Mouse (Mus musculus) liver, embryonic 13.5 days (tissue): ENCODE data around the gene Nars2. TPM values are rescaled to one million over a fixed set of nuclear protein-coding genes. Genes with fewer than 3 reads are reported as not detected.
A peak's percentile ranks its signal among the peaks of the same experiment; 100 is the strongest.
"Not testable (repeated sequence)": the region's sequence is repeated elsewhere in the genome, so short reads cannot be mapped to it uniquely, and the experiment has no call there.

ENCODE experiments used
- ATAC-seq: fragments of 200-750 bp; cut with Nextera tagmentation; 2 replicates; pipeline ENCODE4 v1.8.0; 2017; ENCODE audit warnings: low read depth, mild to moderate bottlenecking, moderate number of reproducible peaks, moderate library complexity
- DNase-seq: peaks from one replicate; pipeline ENCODE4 v3.0.0; 2022
- H3K27ac ChIP-seq: fragments of 300-500 bp; sonication (generic); 2 replicates; pipeline ENCODE4 v1.5.1; 2015; ENCODE audit warnings: moderate library complexity, mild to moderate bottlenecking, inconsistent platforms
- H3K27me3 ChIP-seq: fragments of 300-500 bp; sonication (generic); 2 replicates; pipeline ENCODE4 v1.6.1; 2015; ENCODE audit warnings: mild to moderate bottlenecking, inconsistent platforms
- H3K36me3 ChIP-seq: fragments of 300-500 bp; sonication (generic); 2 replicates; pipeline ENCODE4 v1.6.1; 2015; ENCODE audit warnings: mild to moderate bottlenecking, inconsistent platforms
- H3K4me1 ChIP-seq: fragments of 300-500 bp; sonication (generic); replicated peaks from 2 replicates; pipeline ENCODE4 v1.6.1; 2015; ENCODE audit warnings: inconsistent platforms
- H3K4me2 ChIP-seq: fragments of 300-500 bp; sonication (generic); 2 replicates; pipeline ENCODE4 v1.6.1; 2015; ENCODE audit warnings: inconsistent platforms, mild to moderate bottlenecking, moderate library complexity
- H3K4me3 ChIP-seq: fragments of 300-500 bp; sonication (generic); replicated peaks from 2 replicates; pipeline ENCODE4 v1.5.1; 2015; ENCODE audit warnings: mild to moderate bottlenecking, inconsistent platforms
- H3K9ac ChIP-seq: fragments of 300-500 bp; sonication (generic); 2 replicates; pipeline ENCODE4 v1.6.1; 2015; ENCODE audit warnings: mild to moderate bottlenecking, inconsistent platforms
- H3K9me3 ChIP-seq: fragments of 300-500 bp; sonication (generic); replicated peaks from 2 replicates; pipeline ENCODE4 v1.6.1; 2016; ENCODE audit warnings: inconsistent platforms
- WGBS: fragments of 180-500 bp; shearing (Covaris S2); methylation state at CpG from one replicate; pipeline ENCODE4 v1.1.7; 2015; ENCODE audit not compliant: insufficient replicate concordance; 5-methylcytosine and 5-hydroxymethylcytosine counted together
- polyA plus RNA-seq: library from polyadenylated mRNA; unstranded; fragments of >200 nt; fragmentation: Nextera tagmentation; extraction: Ambion mirVana; gene quantifications from 2 replicates; pipeline ENCODE4 v1.2.1, GENCODE M21; 2015

Gene Nars2
- polyA plus RNA-seq, 1 experiment from 2014 or later, result 18.9 TPM

DNA sequence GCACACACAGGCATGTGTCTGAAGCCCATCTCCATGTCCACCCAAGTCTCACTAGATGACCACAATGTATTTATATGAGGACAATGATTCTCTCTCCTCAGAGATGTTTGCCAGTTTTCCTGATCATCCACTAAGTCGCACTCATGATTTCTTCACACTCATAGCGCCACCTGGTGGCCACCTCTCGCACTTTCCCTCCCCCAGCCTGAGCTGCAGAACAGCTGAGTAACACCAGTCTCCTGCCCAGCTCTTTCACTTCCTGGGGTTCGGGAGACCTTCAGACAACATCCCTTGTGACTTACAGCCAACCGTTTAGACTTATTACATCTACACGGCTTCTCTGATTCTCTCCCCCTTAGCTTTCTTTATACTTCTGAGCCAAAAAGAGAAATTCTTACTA lies 37.3 kb upstream of the Nars2 start:
- ATAC-seq, result peak; percentile 53; the same call in 1 of the 2 replicates
- 8% methylated on average over 6 of the region's 6 CpGs for WGBS
- no peaks in the 10 kb centered on the region for H3K9me3 ChIP-seq
- H3K4me3 ChIP-seq, result no peak overlapping the region
- no peak overlapping the region for H3K27ac ChIP-seq
- H3K4me1 ChIP-seq, result no peaks in the 10 kb centered on the region
- no peak overlapping the region for H3K4me2 ChIP-seq
- DNase-seq, result peak; percentile 62
- no peaks in the 10 kb centered on the region for H3K36me3 ChIP-seq
- 0 out of 2 replicates have a peak, but pooled peaks cover 3% of the 10 kb centered on the region for H3K27me3 ChIP-seq
- H3K9ac ChIP-seq, result no peak overlapping the region

DNA sequence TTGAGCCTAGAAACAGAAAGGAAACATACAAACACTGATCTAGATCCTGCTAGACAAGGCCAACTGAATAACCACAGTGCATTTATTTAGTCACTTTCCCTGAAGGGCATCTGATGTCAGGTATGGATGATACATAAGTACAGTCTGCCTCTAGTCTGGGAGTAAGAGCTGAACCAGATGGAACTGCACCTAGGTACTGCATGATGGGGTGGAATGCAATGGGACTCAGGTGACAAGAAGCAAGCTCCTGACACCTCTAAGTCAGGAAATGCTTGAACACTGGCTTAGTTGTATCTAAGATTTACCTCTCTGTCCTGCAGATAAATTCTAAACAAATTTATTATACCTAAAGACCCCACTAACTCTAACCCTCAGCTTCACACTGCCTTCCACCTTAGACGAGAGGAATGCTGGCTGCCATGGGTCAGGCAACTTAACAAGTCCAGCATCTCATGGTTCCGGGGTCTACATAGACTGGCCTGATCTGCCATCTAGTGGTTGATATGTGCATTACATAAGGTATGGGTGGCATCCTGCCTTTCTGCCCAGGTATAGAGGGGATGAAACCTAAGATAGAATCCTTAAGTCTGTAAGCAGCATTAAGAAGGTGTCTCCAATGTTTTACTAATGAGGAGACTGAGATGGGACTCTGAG lies 35.7 kb upstream of the Nars2 start:
- 0 out of 2 replicates have a peak, but pooled peaks cover 3% of the 10 kb centered on the region for H3K27me3 ChIP-seq
- peak; percentile 63; the same call in 1 of the 2 replicates for ATAC-seq

GRCm38 (mm10) chr7:96920447-96921095 lies 30.7 kb upstream of the Nars2 start:
- Histone ChIP-seq H3K27me3 (0 out of 2 replicates have a peak, but pooled peaks cover 3% of the 10 kb centered on the region), H3K4me3 (no peak overlapping the region), H3K36me3 (no peaks in the 10 kb centered on the region), H3K9me3 (no peaks in the 10 kb centered on the region), H3K27ac (no peak overlapping the region), H3K4me2 (no peak overlapping the region), H3K4me1 (no peaks in the 10 kb centered on the region), H3K9ac (no peak overlapping the region)
- ATAC-seq, result no peak
- DNase-seq, result no peak
- 63% methylated on average over 7 of the region's 7 CpGs for WGBS

More for the DNA sequence above, 35.7 kb upstream of the Nars2 start:
- Histone ChIP-seq H3K4me1 (no peaks in the 10 kb centered on the region), H3K36me3 (no peaks in the 10 kb centered on the region), H3K27ac (no peak overlapping the region), H3K9me3 (no peaks in the 10 kb centered on the region), H3K4me2 (no peak overlapping the region), H3K9ac (no peak overlapping the region), H3K4me3 (no peak overlapping the region)
- DNase-seq, result peak; percentile 33
- 1% methylated on average over 2 of the region's 2 CpGs for WGBS

DNA sequence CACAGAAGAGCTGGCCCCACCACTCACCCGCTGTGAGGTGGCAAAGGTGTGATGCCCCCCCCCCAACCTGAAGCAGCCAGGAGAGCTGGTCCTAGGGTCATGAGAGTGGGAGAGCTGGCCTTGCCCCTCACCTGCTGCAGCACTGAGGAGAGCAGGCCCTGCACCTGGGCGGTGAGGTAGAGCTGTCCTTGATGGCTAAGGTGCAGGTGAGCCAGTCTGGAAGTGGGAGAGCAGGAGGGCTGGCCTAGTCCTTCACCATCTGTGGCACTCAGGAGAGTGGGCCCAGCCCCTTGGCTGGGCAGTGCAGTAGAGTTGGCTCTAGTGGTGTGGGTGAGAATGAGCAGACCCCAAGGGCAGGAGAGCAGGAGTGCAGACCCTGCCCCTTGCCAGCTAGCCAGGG lies 28.4 kb upstream of the Nars2 start:
- WGBS, result 73% methylated on average over 2 of the region's 2 CpGs
- H3K9me3 ChIP-seq, result no peaks in the 10 kb centered on the region
- ATAC-seq, result no peak; the same call in 1 of the 2 replicates
- no peak for DNase-seq
- no peak overlapping the region for H3K4me2 ChIP-seq
- H3K4me3 ChIP-seq, result no peak overlapping the region
- H3K36me3 ChIP-seq, result no peaks in the 10 kb centered on the region
- no peaks in the 10 kb centered on the region for H3K4me1 ChIP-seq
- H3K9ac ChIP-seq, result no peak overlapping the region
- no peak overlapping the region for H3K27ac ChIP-seq
- H3K27me3 ChIP-seq, result 0 out of 2 replicates have a peak, but pooled peaks cover 3% of the 10 kb centered on the region

DNA sequence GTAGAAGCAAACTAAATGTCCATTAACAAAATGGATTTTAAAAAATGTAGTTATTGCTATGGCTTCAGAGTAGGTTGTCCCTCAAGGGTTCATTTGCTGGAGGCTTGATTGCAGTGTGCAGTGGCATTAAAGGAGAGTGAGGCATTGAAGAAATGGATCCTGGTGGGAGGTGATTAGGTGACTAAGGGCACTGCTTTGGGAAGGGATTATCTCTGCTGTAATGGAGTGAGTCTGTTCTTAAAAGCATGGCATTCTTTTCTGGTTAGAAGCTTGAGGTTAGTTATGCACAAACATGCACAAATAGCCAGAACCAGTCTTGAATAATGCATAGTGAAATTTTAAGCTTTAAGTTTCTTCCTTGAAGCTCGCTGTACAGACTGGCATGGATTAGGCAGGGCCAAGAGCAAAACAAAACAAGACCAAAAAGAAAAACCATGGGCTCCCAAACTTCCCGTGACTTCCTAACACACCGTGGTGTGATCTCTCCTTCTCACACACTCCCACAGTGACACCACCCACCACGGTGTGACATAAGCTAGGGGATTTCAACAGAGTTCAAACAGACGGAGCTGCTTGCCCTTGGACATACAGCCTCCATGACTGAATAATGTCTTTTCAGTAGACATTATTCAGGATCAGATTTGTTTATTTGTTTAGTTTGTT lies 7.5 kb upstream of the Nars2 start:
- Histone ChIP-seq H3K9ac (no peak overlapping the region), H3K4me1 (no peaks in the 10 kb centered on the region), H3K4me2 (no peak overlapping the region), H3K27ac (no peak overlapping the region), H3K27me3 (0 out of 2 replicates have a peak, but pooled peaks cover 7% of the 10 kb centered on the region), H3K36me3 (no peaks in the 10 kb centered on the region), H3K9me3 (no peaks in the 10 kb centered on the region), H3K4me3 (no peak overlapping the region)
- no peak for ATAC-seq
- DNase-seq, result no peak
- WGBS, result 67% methylated on average over 5 of the region's 5 CpGs

- H3K9ac ChIP-seq, H3K4me2 ChIP-seq, H3K4me3 ChIP-seq, DNase-seq, H3K4me1 ChIP-seq, ATAC-seq, H3K27ac ChIP-seq, H3K27me3 ChIP-seq, H3K9me3 ChIP-seq, H3K36me3 ChIP-seq: not testable (repeated sequence)
- WGBS, result 35% methylated on average over 8 of the region's 8 CpGs
Observed at GRCm38 (mm10) chr7:96946501-96946900, 4.8 kb upstream of the Nars2 start.

- DNase-seq (no peak), ATAC-seq (no peak)
- H3K4me2 ChIP-seq, result peak overlapping the region; percentile 85
- H3K4me3 ChIP-seq, result peak overlapping the region; percentile 93
- peaks cover 35% of the 10 kb centered on the region for H3K4me1 ChIP-seq
- no peaks in the 10 kb centered on the region for H3K27me3 ChIP-seq
- peak overlapping the region; percentile 88; the same call in 1 of the 2 replicates for H3K27ac ChIP-seq
- H3K36me3 ChIP-seq, result peaks cover 7% of the 10 kb centered on the region
- peak overlapping the region; percentile 95 for H3K9ac ChIP-seq
- H3K9me3 ChIP-seq, result no peaks in the 10 kb centered on the region
- WGBS, result 18% methylated on average over 5 of the region's 5 CpGs
Observed at GRCm38 (mm10) chr7:96952094-96952493, 789 bp downstream of the Nars2 start.

GRCm38 (mm10) chr7:96959168-96959567 lies 7.9 kb downstream of the Nars2 start:
- Histone ChIP-seq H3K4me2 (peak overlapping the region; percentile 44), H3K4me3 (no peak overlapping the region), H3K9ac (peak overlapping the region; percentile 37), H3K9me3 (no peaks in the 10 kb centered on the region), H3K27ac (peak overlapping the region; percentile 80), H3K36me3 (peaks cover 48% of the 10 kb centered on the region), H3K27me3 (no peaks in the 10 kb centered on the region), H3K4me1 (peaks cover 47% of the 10 kb centered on the region)
- peak; percentile 99 for ATAC-seq
- WGBS, result 35% methylated on average over 5 of the region's 5 CpGs
- DNase-seq, result peak; percentile 73

- Histone ChIP-seq H3K9me3 (no peaks in the 10 kb centered on the region), H3K27ac (no peak overlapping the region), H3K4me1 (peaks cover 34% of the 10 kb centered on the region), H3K4me2 (no peak overlapping the region), H3K9ac (no peak overlapping the region), H3K27me3 (no peaks in the 10 kb centered on the region), H3K4me3 (no peak overlapping the region), H3K36me3 (peaks cover 6% of the 10 kb centered on the region; the same call in 1 of the 2 replicates)
- 69% methylated on average over 3 of the region's 3 CpGs for WGBS
- DNase-seq (no peak), ATAC-seq (no peak)
Observed at GRCm38 (mm10) chr7:96967188-96967587, 15.9 kb downstream of the Nars2 start.

GRCm38 (mm10) chr7:96970359-96970758 lies 19.1 kb downstream of the Nars2 start:
- no peak overlapping the region for H3K4me2 ChIP-seq
- H3K4me1 ChIP-seq, result peaks cover 48% of the 10 kb centered on the region
- ATAC-seq (no peak), DNase-seq (no peak)
- H3K36me3 ChIP-seq, result peaks cover 9% of the 10 kb centered on the region; the same call in 1 of the 2 replicates
- no peaks in the 10 kb centered on the region for H3K27me3 ChIP-seq
- no peaks in the 10 kb centered on the region for H3K9me3 ChIP-seq
- no peak overlapping the region for H3K4me3 ChIP-seq
- H3K27ac ChIP-seq, result no peak overlapping the region; the same call in 1 of the 2 replicates
- no peak overlapping the region for H3K9ac ChIP-seq
- WGBS, result 18% methylated on average over 1 of the region's 1 CpGs
